8 mouse cellular contexts compared by ENCODE assay signal in genomic region chr2:9879493-9879892, GRCm38 (mm10). TPM values are rescaled to one million over a fixed set of nuclear protein-coding genes. Genes with fewer than 3 reads are reported as not detected.
DNase-seq lines count a peak whose midpoint lies in the region; ATAC-seq and TF ChIP-seq lines count a peak whose summit lies in the region.

No protein-coding gene starts in this region.

- peak; percentile 82 for ATAC-seq in erythroblast, adult 5-6 weeks (replicated peaks; ENCODE audit: low FRiP score, poor library complexity, severe bottlenecking)
- peak; percentile 91 for ATAC-seq in heart, embryonic 12.5 days (ENCODE audit: insufficient number of reproducible peaks, low FRiP score)
- ATAC-seq in kidney, embryonic 15.5 days (replicated peaks; ENCODE audit: low FRiP score): peak; percentile 96
- peak; percentile 98 for ATAC-seq in lung, postnatal 0 days

- no peak for TF ChIP-seq POLR2A in bone marrow macrophage, adult 2 months (IDR thresholded peaks at IDR 0.05; ENCODE audit: borderline replicate concordance, low read depth, low read length)

- in situ Hi-C loops in ES-E14 (cut with MboI; ENCODE audit: low sequenced_read_pairs in 2 of 2, unreplicated experiment in 2 of 2): no loop called here

- DNase-seq in ES-E14 (ENCODE audit: low read depth, low spot score): peak; percentile 97
- DNase-seq in lung, postnatal 0 days (ENCODE audit: low spot score): peak; percentile 97
- peak; percentile 67 for DNase-seq in ovary, postnatal 10 days (ENCODE audit: low spot score)
- DNase-seq in urinary bladder, adult 18-20 months (ENCODE audit: low spot score in 2 of 2): peak; percentile 89 to 94

- H3K9ac ChIP-seq in ES-E14 (ENCODE audit: insufficient read depth, low read depth, low read length, poor library complexity, severe bottlenecking): no peak overlapping the region
- peak overlapping the region; percentile 59; the same call in 1 of the 2 replicates for H3K9ac ChIP-seq in heart, embryonic 12.5 days
- peak overlapping the region; percentile 45; the same call in 1 of the 2 replicates for H3K9ac ChIP-seq in kidney, embryonic 15.5 days
- H3K9ac ChIP-seq in lung, postnatal 0 days (replicated peaks; ENCODE audit: low read depth): no peak overlapping the region

- no peak for TF ChIP-seq EP300 in lung, postnatal 0 days (IDR thresholded peaks at IDR 0.05)

- H3K36me3 ChIP-seq in ES-E14 (ENCODE audit: control insufficient read depth, insufficient read depth, low read length, poor library complexity, severe bottlenecking): no peaks in the 10 kb centered on the region
- H3K36me3 ChIP-seq in heart, embryonic 12.5 days: no peaks in the 10 kb centered on the region
- no peaks in the 10 kb centered on the region for H3K36me3 ChIP-seq in kidney, embryonic 15.5 days
- no peaks in the 10 kb centered on the region for H3K36me3 ChIP-seq in lung, postnatal 0 days (ENCODE audit: insufficient read depth, low read length)

- peak; percentile 63 for TF ChIP-seq CTCF in bone marrow macrophage, adult 2 months (IDR thresholded peaks at IDR 0.05; ENCODE audit: low read depth, low read length)
- peak; percentile 96 for TF ChIP-seq CTCF in lung, postnatal 0 days (IDR thresholded peaks at IDR 0.05)

- WGBS in heart, embryonic 12.5 days: 0% methylated on average over 21 of the region's 21 CpGs
- WGBS in kidney, embryonic 15.5 days: under 1% methylated on average over 21 of the region's 21 CpGs
- 1% methylated on average over 21 of the region's 21 CpGs for WGBS in lung, postnatal 0 days

- peak overlapping the region; percentile 44 to 58 for H3K4me3 ChIP-seq in ES-E14 (ENCODE audit: insufficient read depth in 1 of 2, low read depth in 1 of 2, low read length in 2 of 2, poor library complexity in 1 of 2, severe bottlenecking in 1 of 2)
- peak overlapping the region; percentile 62 for H3K4me3 ChIP-seq in bone marrow macrophage, adult 2 months (ENCODE audit: insufficient read depth, low read length)
- H3K4me3 ChIP-seq in heart, embryonic 12.5 days: peak overlapping the region; percentile 60
- H3K4me3 ChIP-seq in kidney, embryonic 15.5 days (replicated peaks): peak overlapping the region; percentile 55
- peak overlapping the region; percentile 55 for H3K4me3 ChIP-seq in lung, postnatal 0 days (ENCODE audit: low read depth, low read length)

- peak overlapping the region; percentile 95 for H3K4me2 ChIP-seq in heart, embryonic 12.5 days
- peak overlapping the region; percentile 93 for H3K4me2 ChIP-seq in kidney, embryonic 15.5 days
- peak overlapping the region; percentile 97 for H3K4me2 ChIP-seq in lung, postnatal 0 days (replicated peaks; ENCODE audit: low read depth, low read length)

- peaks cover 0 to 14% of the 10 kb centered on the region in 2 experiments; a peak in 2 of 4 replicates for H3K4me1 ChIP-seq in ES-E14 (ENCODE audit: control insufficient read depth in 2 of 2, insufficient read depth in 2 of 2, low read length in 2 of 2, poor library complexity in 1 of 2)
- H3K4me1 ChIP-seq in bone marrow macrophage, adult 2 months (ENCODE audit: control insufficient read depth, insufficient read depth, low read length): 0 out of 2 replicates have a peak, but pooled peaks cover 4% of the 10 kb centered on the region
- peaks cover 47% of the 10 kb centered on the region for H3K4me1 ChIP-seq in heart, embryonic 12.5 days (replicated peaks)
- peaks cover 65% of the 10 kb centered on the region for H3K4me1 ChIP-seq in kidney, embryonic 15.5 days
- peaks cover 11% of the 10 kb centered on the region for H3K4me1 ChIP-seq in lung, postnatal 0 days (ENCODE audit: insufficient read depth, low read depth, low read length)

- peaks cover 18% of the 10 kb centered on the region for H3K27me3 ChIP-seq in heart, embryonic 12.5 days (replicated peaks)
- H3K27me3 ChIP-seq in kidney, embryonic 15.5 days: peaks cover 92% of the 10 kb centered on the region
- peaks cover 54% of the 10 kb centered on the region for H3K27me3 ChIP-seq in lung, postnatal 0 days (replicated peaks; ENCODE audit: insufficient read depth, low read length)

- no peak overlapping the region for H3K27ac ChIP-seq in ES-E14 (ENCODE audit: insufficient read depth, low read depth, low read length, poor library complexity, severe bottlenecking)
- H3K27ac ChIP-seq in bone marrow macrophage, adult 2 months (ENCODE audit: insufficient read depth, low read depth, low read length): no peak overlapping the region
- H3K27ac ChIP-seq in heart, embryonic 12.5 days (ENCODE audit: poor library complexity, severe bottlenecking): 0 out of 2 replicates have a peak overlapping the region, but pooled peaks have one; percentile 73
- H3K27ac ChIP-seq in kidney, embryonic 15.5 days: peak overlapping the region; percentile 88
- no peak overlapping the region for H3K27ac ChIP-seq in lung, postnatal 0 days (ENCODE audit: low read length)

- H3K9me3 ChIP-seq in ES-E14 (ENCODE audit: control insufficient read depth, insufficient read depth, low read depth, low read length): no peaks in the 10 kb centered on the region
- H3K9me3 ChIP-seq in heart, embryonic 12.5 days (replicated peaks): no peaks in the 10 kb centered on the region
- H3K9me3 ChIP-seq in kidney, embryonic 15.5 days (replicated peaks): no peaks in the 10 kb centered on the region
- H3K9me3 ChIP-seq in lung, postnatal 0 days (ENCODE audit: low read length): no peaks in the 10 kb centered on the region

TF ChIP-seq in ES-E14, 5 proteins besides CTCF, POLR2A, EP300 and RAD21:
- TF ChIP-seq ZC3H11A (IDR thresholded peaks at IDR 0.05; ENCODE audit: borderline replicate concordance, low read depth, low read length): peak; percentile 96
- no peak for TF ChIP-seq ZNF384 (IDR thresholded peaks at IDR 0.05; ENCODE audit: low read depth, low read length)
- no peak for TF ChIP-seq HCFC1 (IDR thresholded peaks at IDR 0.05; ENCODE audit: borderline replicate concordance, insufficient read depth, low read length)

RNA-seq across cellular contexts. Expression of gene 4930412O13Rik, which starts 1.6 kb away (rescaled TPM):
- total RNA-seq in ES-E14 (2012; rRNA removed): 0.54 TPM in 1 of 2 replicates, not detected in the other
- not detected in 2 replicates for polyA plus RNA-seq in bone marrow macrophage, adult 2 months (2012; ENCODE audit: insufficient read depth, insufficient read length, missing spikeins)
- total RNA-seq in erythroblast, adult 5-6 weeks (2015; ENCODE audit: low replicate concordance): not detected in 2 replicates
- not detected in 2 replicates for total RNA-seq in erythroblast, adult 5-6 weeks (2017; ENCODE audit: low replicate concordance)
- polyA plus RNA-seq in heart, embryonic 12.5 days (2016; fragmentation: Nextera tagmentation; extraction: Ambion mirVana): 1.7 and 1.8 TPM in 2 replicates
- 2.8 and 3.0 TPM in 2 replicates for polyA plus RNA-seq in kidney, embryonic 15.5 days (2015; fragmentation: Nextera tagmentation; extraction: Ambion mirVana)
- not detected in 2 replicates for polyA plus RNA-seq in lung, postnatal 0 days (2015; fragmentation: Nextera tagmentation; extraction: Ambion mirVana)

RNA-seq across cellular contexts. Expression of gene 9230102O04Rik, which starts 9.8 kb away (rescaled TPM):
- total RNA-seq in ES-E14 (2012; rRNA removed): not detected in 2 replicates
- polyA plus RNA-seq in bone marrow macrophage, adult 2 months (2012; ENCODE audit: insufficient read depth, insufficient read length, missing spikeins): not detected in 2 replicates
- total RNA-seq in erythroblast, adult 5-6 weeks (2015; ENCODE audit: low replicate concordance): not detected in 2 replicates
- not detected in 2 replicates for total RNA-seq in erythroblast, adult 5-6 weeks (2017; ENCODE audit: low replicate concordance)
- polyA plus RNA-seq in heart, embryonic 12.5 days (2016; fragmentation: Nextera tagmentation; extraction: Ambion mirVana): 1.0 TPM in 1 of 2 replicates, not detected in the other
- 4.9 and 6.2 TPM in 2 replicates for polyA plus RNA-seq in kidney, embryonic 15.5 days (2015; fragmentation: Nextera tagmentation; extraction: Ambion mirVana)
- polyA plus RNA-seq in lung, postnatal 0 days (2015; fragmentation: Nextera tagmentation; extraction: Ambion mirVana): not detected in 2 replicates

RNA-seq across cellular contexts. Expression of gene Gata3, which starts 10.3 kb away (rescaled TPM):
- total RNA-seq in ES-E14 (2012; rRNA removed): 0.37 and 2.2 TPM in 2 replicates
- 1.9 TPM in 1 of 2 replicates, not detected in the other for polyA plus RNA-seq in bone marrow macrophage, adult 2 months (2012; ENCODE audit: insufficient read depth, insufficient read length, missing spikeins)
- 0.42 and 1.5 TPM in 2 replicates for total RNA-seq in erythroblast, adult 5-6 weeks (2015; ENCODE audit: low replicate concordance)
- 0.56 and 1.4 TPM in 2 replicates for total RNA-seq in erythroblast, adult 5-6 weeks (2017; ENCODE audit: low replicate concordance)
- 7.9 and 8.0 TPM in 2 replicates for polyA plus RNA-seq in heart, embryonic 12.5 days (2016; fragmentation: Nextera tagmentation; extraction: Ambion mirVana)
- 98.5 and 108 TPM in 2 replicates for polyA plus RNA-seq in kidney, embryonic 15.5 days (2015; fragmentation: Nextera tagmentation; extraction: Ambion mirVana)
- 2.4 and 2.7 TPM in 2 replicates for polyA plus RNA-seq in lung, postnatal 0 days (2015; fragmentation: Nextera tagmentation; extraction: Ambion mirVana)

Comparison
In these comparisons a context has a peak if more than half of its experiments do, and no peak if none do; other contexts are left out.
1. H3K27ac ChIP-seq: peak in heart, embryonic 12.5 days (single experiment) and kidney, embryonic 15.5 days (single experiment); none in ES-E14 (single experiment), bone marrow macrophage, adult 2 months (single experiment) and lung, postnatal 0 days (single experiment).
2. H3K9ac ChIP-seq: peak in heart, embryonic 12.5 days (single experiment) and kidney, embryonic 15.5 days (single experiment); none in ES-E14 (single experiment) and lung, postnatal 0 days (single experiment).
3. RNA of gene Gata3, which starts 10.3 kb away (polyA plus RNA-seq): 98.5 to 108 TPM in kidney, embryonic 15.5 days; 7.9 to 8.0 TPM in heart, embryonic 12.5 days, 2.4 to 2.7 TPM in lung, postnatal 0 days and 1.9 TPM in bone marrow macrophage, adult 2 months; every median in the first group is over 10 times any median in the second.
4. Peak in every context shown above with its lines, with median percentiles within 50 percentile points of each other: DNase-seq, H3K4me3 ChIP-seq, ATAC-seq and H3K4me2 ChIP-seq.